Mouse (Mus musculus) bone marrow, adult 2 months (tissue): ENCODE data around the gene Fras1.

ENCODE experiments used
- CTCF ChIP-seq: fragments of 200-500 bp; IDR thresholded peaks from 2 replicates; pipeline ENCODE4 v1.5.1; 2011; ENCODE audit warnings: low read length, control low read depth; ENCODE audit not compliant: control insufficient read depth, insufficient read depth
- POLR2A ChIP-seq: fragments of 200-500 bp; IDR thresholded peaks from 2 replicates; pipeline ENCODE4 v1.6.1; 2011; ENCODE audit warnings: low read depth, mild to moderate bottlenecking, control low read depth, low read length, borderline replicate concordance; ENCODE audit not compliant: control insufficient read depth

DNA sequence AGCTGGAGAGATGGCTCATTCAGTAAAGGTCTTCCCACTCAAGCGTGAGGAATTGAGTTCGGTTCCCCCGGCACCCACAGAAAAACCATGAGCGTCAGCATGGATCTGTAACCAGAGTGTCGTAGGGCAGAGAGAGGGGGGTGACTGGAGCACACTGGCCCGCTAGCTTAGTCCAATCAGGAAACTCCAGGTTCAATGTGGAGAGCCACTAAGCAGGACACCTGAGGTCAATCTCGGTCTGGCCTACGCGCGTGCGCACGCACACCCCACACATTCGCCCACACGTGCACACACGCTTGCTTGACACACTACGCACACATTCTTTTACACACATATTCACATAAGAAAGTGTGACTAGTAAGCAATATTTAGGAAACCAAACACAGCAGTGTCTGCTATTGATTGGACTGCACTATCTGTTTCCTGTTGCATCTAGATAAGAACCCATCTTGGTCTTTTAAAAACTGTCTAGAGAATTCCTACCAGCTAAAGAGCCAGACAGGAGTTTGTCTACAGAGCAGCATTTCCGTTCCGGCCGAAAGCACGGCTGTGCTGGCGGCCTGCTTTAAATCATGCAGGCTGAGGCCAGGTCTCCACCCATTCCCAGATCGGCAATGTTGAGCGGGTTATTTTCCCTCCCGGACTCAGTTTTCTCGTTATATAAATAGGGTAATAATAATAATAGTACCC is 42.6 kb upstream of the Fras1 start:
- no peak for TF ChIP-seq POLR2A
- no peak for TF ChIP-seq CTCF
